Mouse (Mus musculus) midbrain, embryonic 14.5 days (tissue): ENCODE results near the gene Suz12. TPM values are rescaled to one million over a fixed set of nuclear protein-coding genes. Genes with fewer than 3 reads are reported as not detected.

Experiments used
- polyA plus RNA-seq: library from polyadenylated mRNA; unstranded; fragments of >200 nt; fragmentation: Nextera tagmentation; extraction: Ambion mirVana; gene quantifications from 2 replicates; pipeline ENCODE4 v1.2.1, GENCODE M21; 2014

Gene Suz12
- polyA plus RNA-seq, 1 experiment from 2014 or later = 21.4 TPM

Other genes with a start within 250 kb of the Suz12 start
- 32.9 and 51.9 TPM in 2 replicates for gene Utp6, start 30.7 kb upstream of the Suz12 start, polyA plus RNA-seq
- gene Crlf3, start 87.9 kb downstream of the Suz12 start, polyA plus RNA-seq = 9.2 and 12.7 TPM in 2 replicates
- 5.9 and 7.1 TPM in 2 replicates for gene Atad5, start 96.3 kb downstream of the Suz12 start, polyA plus RNA-seq
- gene Tefm, start 149.1 kb downstream of the Suz12 start, polyA plus RNA-seq = 24.0 and 25.4 TPM in 2 replicates
- 2.2 and 3.2 TPM in 2 replicates for gene Adap2, start 161.0 kb downstream of the Suz12 start, polyA plus RNA-seq
- gene Rnf135, start 190.7 kb downstream of the Suz12 start, polyA plus RNA-seq = 1.5 and 3.0 TPM in 2 replicates
- gene Rhot1, start 215.9 kb downstream of the Suz12 start, polyA plus RNA-seq = 67.9 and 86.3 TPM in 2 replicates